In the genomic region with DNA sequence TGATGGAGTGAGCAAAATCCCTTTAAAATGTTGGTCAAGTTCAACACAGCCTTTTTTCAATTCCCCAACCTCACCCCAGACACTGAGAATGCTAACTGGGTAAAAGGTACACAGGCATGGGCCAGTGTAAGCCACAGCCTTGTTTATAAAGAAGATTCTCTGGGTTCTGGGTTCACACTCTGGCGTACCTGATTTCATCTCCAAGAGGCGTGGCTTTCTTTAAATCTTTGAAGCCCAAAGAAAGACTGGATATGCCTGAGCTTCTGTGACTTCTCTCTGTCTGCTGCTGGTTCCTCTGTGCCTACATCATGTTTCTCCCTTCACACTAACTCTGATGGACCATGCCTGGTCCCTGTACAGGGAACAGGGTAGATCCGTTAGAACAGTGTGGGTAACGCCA, we compare ENCODE assay signal across 10 mouse cellular contexts.
DNase-seq lines count a peak whose midpoint lies in the region; ATAC-seq and TF ChIP-seq lines count a peak whose summit lies in the region.
"Had no signal": no experiment of that assay in that cellular context is flagged by ENCODE, and none has a peak within 500 bp of the region (broad histone marks: within the 10 kb centered on the region; RNA-seq: fewer than 3 reads in every experiment).

No protein-coding gene starts in this region.

- 80% methylated on average over 4 of the region's 4 CpGs for WGBS in kidney, embryonic 15.5 days
- 87% methylated on average over 4 of the region's 4 CpGs for WGBS in kidney, adult 2 months
- WGBS in hindbrain, embryonic 12.5 days = 79% methylated on average over 4 of the region's 4 CpGs
- WGBS in midbrain, postnatal 0 days = 71% methylated on average over 4 of the region's 4 CpGs

- peak; percentile 50 for DNase-seq in cerebellum, adult 11-12 months
- no peak for DNase-seq in cerebellum, adult 8-10 months
- no peak for DNase-seq in kidney, adult 2 months
- DNase-seq in midbrain, postnatal 0 days (ENCODE audit: low spot score) = no peak
- DNase-seq in spleen, postnatal 14 days (ENCODE audit: low spot score in 2 of 2) = no peak
- DNase-seq in ovary, postnatal 10 days (ENCODE audit: low spot score) = no peak
- DNase-seq: kidney, adult 11 months had no signal

- H3K27ac ChIP-seq in kidney, embryonic 15.5 days = no peak overlapping the region
- H3K27ac ChIP-seq in kidney, adult 2 months (ENCODE audit: insufficient read depth, low read depth, low read length) = no peak overlapping the region
- no peak overlapping the region for H3K27ac ChIP-seq in hindbrain, embryonic 12.5 days
- H3K27ac ChIP-seq in midbrain, postnatal 0 days (ENCODE audit: low read depth, low read length) = 0 out of 2 replicates have a peak overlapping the region, but pooled peaks have one; percentile 84
- H3K27ac ChIP-seq: macrophage had no signal

- no peak overlapping the region for H3K9ac ChIP-seq in kidney, embryonic 15.5 days
- no peak overlapping the region for H3K9ac ChIP-seq in hindbrain, embryonic 12.5 days
- H3K9ac ChIP-seq in midbrain, postnatal 0 days (replicated peaks; ENCODE audit: low read length, poor library complexity, severe bottlenecking) = 0 out of 2 replicates have a peak overlapping the region, but pooled peaks have one; percentile 65

- no peak for ATAC-seq in kidney, embryonic 15.5 days (replicated peaks; ENCODE audit: low FRiP score)
- ATAC-seq in hindbrain, embryonic 12.5 days (ENCODE audit: low FRiP score) = no peak
- no peak for ATAC-seq in midbrain, postnatal 0 days (ENCODE audit: low FRiP score)

- H3K27me3 ChIP-seq in kidney, embryonic 15.5 days = peaks cover 47% of the 10 kb centered on the region
- H3K27me3 ChIP-seq in kidney, adult 2 months (replicated peaks; ENCODE audit: control insufficient read depth, insufficient read depth, low read length) = peaks cover 2% of the 10 kb centered on the region; the same call in 1 of the 2 replicates
- peaks cover 27% of the 10 kb centered on the region for H3K27me3 ChIP-seq in hindbrain, embryonic 12.5 days
- H3K27me3 ChIP-seq in midbrain, postnatal 0 days (ENCODE audit: insufficient read depth, low read length) = no peaks in the 10 kb centered on the region

- peak overlapping the region; percentile 64 for H3K4me3 ChIP-seq in kidney, embryonic 15.5 days (replicated peaks)
- no peak overlapping the region for H3K4me3 ChIP-seq in kidney, adult 2 months (ENCODE audit: insufficient read depth, low read depth, low read length)
- H3K4me3 ChIP-seq in hindbrain, embryonic 12.5 days = 0 out of 2 replicates have a peak overlapping the region, but pooled peaks have one; percentile 53
- H3K4me3 ChIP-seq in midbrain, postnatal 0 days (ENCODE audit: low read depth, low read length) = peak overlapping the region; percentile 69

- H3K4me2 ChIP-seq in kidney, embryonic 15.5 days = peak overlapping the region; percentile 96; the same call in 1 of the 2 replicates
- H3K4me2 ChIP-seq in hindbrain, embryonic 12.5 days (replicated peaks) = peak overlapping the region; percentile 96
- peak overlapping the region; percentile 83 for H3K4me2 ChIP-seq in midbrain, postnatal 0 days (ENCODE audit: low read depth, low read length, poor library complexity, severe bottlenecking)

- H3K4me1 ChIP-seq in kidney, embryonic 15.5 days = peaks cover 21% of the 10 kb centered on the region
- 0 out of 2 replicates have a peak, but pooled peaks cover 2% of the 10 kb centered on the region for H3K4me1 ChIP-seq in kidney, adult 2 months (ENCODE audit: control insufficient read depth, insufficient read depth, low read length)
- peaks cover 6% of the 10 kb centered on the region for H3K4me1 ChIP-seq in hindbrain, embryonic 12.5 days
- H3K4me1 ChIP-seq in midbrain, postnatal 0 days (ENCODE audit: insufficient read depth, low read length) = no peaks in the 10 kb centered on the region; the same call in 1 of the 2 replicates

- TF ChIP-seq POLR2A in kidney, adult 2 months (IDR thresholded peaks at IDR 0.05; ENCODE audit: low read depth, low read length) = no peak

- H3K36me3 ChIP-seq in kidney, embryonic 15.5 days = no peaks in the 10 kb centered on the region
- no peaks in the 10 kb centered on the region for H3K36me3 ChIP-seq in kidney, adult 2 months (ENCODE audit: control insufficient read depth, insufficient read depth, low read length)
- H3K36me3 ChIP-seq in hindbrain, embryonic 12.5 days = no peaks in the 10 kb centered on the region
- no peaks in the 10 kb centered on the region for H3K36me3 ChIP-seq in midbrain, postnatal 0 days (ENCODE audit: insufficient read depth, low read length)

- no peaks in the 10 kb centered on the region for H3K9me3 ChIP-seq in kidney, embryonic 15.5 days (replicated peaks)
- H3K9me3 ChIP-seq in hindbrain, embryonic 12.5 days (replicated peaks) = no peaks in the 10 kb centered on the region
- no peaks in the 10 kb centered on the region for H3K9me3 ChIP-seq in midbrain, postnatal 0 days (ENCODE audit: low read length)

- no peak for TF ChIP-seq CTCF in kidney, adult 2 months (conservative IDR thresholded peaks at IDR 0.05; ENCODE audit: insufficient read depth, insufficient read length, low read depth, low read length)
- TF ChIP-seq CTCF in midbrain, postnatal 0 days (IDR thresholded peaks at IDR 0.05) = no peak
